Mouse (Mus musculus) right cerebral cortex, postnatal 25 days (tissue): ENCODE data around the gene Col9a3.
A peak's percentile ranks its signal among the peaks of the same experiment; 100 is the strongest.

Source experiments
- DNase-seq: peaks from one replicate; pipeline ENCODE4 v3.0.0; 2022

Gene Col9a3

DNA sequence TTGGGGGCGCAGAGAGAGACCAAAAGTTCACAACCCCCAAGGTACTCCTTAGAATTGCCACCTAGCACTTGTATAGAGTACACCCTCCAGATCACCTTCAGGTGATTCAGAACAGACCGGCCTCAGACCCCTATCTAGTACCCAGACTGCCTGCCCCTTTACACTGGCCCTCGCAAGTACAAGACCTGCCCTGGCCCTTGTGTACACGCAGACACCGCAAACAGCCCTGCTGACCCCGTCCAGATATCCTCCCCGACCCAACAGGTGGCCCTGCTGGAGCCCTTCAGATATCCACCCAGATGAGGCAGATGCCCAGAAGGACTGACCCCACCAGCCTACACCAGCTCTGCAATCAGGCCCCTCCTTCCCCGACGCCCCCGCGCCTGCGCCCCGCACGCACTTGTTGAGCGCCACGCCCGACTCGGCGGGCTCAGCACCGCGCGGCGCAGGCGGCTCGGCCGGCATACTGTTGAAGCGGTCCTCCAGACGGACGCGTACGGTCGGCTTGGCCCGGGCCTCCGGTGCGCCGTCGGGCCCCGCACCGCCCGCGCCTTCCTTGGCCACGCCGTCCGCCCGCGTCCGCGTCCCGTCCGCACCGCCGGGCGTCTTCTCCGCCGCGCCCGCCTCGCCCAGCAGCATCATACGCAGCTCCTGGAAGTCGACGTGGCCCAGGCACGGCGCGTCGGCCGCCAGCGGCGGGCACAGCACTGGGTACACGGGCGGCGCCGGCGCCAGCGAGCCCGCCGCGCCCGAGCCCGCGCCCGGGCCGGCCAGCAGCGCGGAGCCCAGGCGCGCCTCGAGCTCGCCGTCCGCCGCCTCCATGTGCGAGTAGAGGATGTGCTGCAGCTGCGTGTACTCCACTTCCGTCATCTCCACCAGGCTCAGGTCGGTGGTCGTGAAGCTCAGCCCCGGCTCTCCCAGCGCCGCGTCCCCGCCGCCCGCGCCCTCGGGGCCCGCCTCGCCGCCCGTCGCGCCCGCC lies 44.3 kb downstream of the Col9a3 start:
- no peak for DNase-seq

DNA sequence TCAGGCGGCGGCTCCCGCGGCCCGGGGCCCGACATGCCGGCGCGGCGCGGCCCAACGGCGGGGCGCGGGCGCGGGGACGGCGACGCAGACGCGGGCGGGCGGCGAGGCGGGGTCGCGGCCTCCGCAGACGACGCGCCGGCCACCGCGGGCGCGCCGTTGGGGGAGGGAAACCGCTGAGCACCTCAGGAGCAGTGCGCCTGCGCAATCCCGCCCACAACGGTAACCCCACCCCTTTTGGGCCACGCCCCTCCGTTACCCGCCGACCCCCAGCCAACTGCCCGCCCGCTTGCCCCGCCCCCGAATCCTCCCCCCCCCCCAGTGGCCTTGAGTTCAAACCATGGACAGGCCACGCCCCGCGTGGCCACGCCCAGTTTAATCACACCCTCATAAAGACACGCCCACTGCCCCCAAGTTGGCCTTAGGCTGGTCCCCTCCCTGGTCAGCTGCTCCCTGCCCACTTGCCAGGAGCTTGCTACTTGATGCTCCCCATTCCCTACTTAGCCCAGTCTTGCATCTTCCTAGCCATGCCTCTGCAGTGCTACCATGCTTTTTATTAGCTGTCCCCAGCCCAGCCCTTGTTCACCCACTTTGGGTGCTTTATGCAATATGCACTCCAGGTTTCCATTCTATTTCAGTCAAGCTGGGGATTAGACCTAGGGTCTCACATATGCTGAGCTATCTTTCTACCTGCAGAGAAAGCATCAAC lies 45.1 kb downstream of the Col9a3 start, which contains the start of gene Tcfl5:
Gene Tcfl5 (minus strand): TSS at position 154 of the 706 bp plus-strand sequence.
- no peak for DNase-seq

DNA sequence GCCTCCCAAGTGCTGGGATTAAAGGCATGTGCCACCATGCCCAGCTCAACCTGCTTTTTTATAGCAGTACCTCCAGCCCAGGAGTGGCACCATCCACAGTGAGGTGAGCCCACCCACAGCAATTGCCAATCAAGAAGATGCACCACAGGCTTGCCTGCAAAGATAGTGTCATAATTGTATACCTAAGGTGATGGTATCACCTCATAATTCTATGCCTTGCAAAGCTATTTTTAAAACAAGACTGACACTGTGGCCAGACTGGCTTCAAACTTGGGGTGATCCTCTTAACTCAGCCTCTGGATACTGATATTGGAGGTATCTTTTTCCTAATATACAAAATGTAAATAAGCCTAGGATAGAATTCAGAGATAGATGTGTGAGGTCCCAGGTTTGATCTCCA lies 46.0 kb downstream of the Col9a3 start:
- no peak for DNase-seq

DNA sequence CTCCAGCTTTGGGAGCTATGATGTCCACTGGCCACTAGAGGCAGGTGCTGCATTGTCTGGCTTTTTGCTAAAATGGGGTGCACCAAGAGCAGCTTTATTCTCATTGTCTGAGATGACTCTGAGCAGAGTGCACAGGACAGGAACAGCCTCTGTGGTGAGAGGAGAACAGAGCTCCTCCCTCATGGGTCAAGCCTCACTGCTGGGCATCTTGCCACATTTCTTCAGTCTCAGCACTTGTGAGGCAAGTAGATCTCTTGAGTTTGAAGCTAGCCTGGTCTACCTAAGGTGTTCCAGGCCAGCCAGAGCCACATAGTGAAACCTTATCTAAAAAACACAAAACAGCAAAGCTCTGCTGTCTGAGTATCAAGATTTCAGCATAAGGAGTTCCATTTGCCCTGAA lies 49.3 kb downstream of the Col9a3 start:
- no peak for DNase-seq

DNA sequence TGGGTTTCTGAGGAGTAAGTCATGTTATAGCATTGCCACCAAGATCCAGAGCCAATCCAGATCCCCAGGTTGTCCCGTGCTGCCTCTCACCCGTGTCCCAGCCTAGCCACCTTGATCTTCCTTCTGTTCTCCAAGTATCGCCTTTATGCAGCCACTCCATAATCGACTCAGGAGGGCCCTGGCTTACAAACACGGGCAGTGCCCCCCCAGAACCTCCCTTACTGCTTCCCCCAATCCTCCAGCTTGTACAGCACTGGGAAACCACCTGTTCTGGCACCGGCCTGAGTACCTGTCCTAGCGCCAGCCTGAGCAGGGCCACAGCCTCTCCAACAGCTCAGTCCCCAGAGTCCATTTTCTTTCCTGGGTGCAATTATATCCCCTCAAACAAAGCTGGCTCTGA lies 57.1 kb downstream of the Col9a3 start:
- no peak for DNase-seq

DNA sequence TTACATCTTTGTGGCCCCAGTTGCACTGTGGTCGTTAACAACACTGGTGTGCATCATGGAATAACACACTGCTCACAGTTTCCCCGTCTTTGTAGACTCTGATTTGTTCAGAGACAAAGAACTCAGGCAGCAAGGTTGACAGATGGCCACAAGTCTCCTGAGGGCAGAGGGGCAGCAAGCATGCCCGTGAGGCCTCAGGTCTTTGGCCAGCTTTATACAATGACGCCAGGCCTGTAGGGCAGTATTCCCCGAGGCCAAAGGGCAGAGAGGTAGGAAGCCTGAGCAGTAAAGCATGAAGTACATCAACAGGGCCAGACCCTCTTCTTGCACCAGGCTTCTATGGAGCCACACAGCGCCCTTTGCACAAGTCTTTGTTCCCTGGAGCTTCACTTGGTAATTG lies 57.6 kb downstream of the Col9a3 start:
- no peak for DNase-seq

DNA sequence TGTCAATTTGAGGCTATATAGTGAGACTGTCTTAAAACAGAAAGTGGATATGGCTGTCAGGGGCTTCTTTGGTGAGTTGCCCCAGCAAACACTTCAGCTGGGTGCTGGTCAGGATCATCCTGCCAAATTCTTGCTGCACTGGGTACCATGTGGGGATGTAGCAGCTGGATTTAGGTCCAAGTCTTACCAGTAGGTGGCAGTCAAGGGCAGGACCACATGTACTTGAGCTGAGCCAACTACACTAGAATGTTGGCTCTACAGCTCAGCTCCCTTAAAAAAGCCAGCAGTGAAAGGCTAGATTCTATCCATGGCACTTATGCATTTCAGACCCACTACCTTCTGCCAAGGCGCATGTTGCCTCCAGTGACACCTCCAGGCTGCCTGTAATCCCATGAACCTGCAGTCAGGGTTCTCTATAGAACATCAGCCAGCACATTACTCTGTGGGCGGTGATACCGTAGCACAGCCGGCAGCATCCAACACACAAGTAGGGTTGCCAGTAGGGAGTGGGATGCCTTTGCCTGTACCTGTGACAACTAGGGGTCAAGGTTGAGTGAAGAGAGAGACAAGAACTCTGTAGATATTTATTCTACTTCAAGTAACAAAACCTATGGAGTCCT lies 59.9 kb downstream of the Col9a3 start:
- peak; percentile 61 for DNase-seq

DNA sequence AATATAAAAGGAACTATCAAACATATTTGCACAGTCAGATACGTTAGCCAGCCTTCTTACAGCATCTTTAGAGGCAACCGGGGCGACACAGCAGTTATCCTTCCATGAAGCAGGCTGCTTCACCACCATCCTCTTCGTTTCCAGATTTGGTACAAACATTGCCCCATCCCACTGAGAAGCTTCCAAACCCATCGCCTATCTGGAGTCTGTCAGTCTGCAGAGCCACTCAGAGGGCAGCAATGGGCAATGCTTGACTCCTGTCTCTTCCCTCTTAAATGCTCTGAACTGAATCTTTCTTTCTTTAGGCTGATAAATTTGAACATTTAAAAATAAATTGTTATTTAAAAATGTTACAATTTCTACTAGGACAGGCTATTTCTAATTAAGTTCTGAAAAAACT lies 60.8 kb downstream of the Col9a3 start:
- DNase-seq = no peak

DNA sequence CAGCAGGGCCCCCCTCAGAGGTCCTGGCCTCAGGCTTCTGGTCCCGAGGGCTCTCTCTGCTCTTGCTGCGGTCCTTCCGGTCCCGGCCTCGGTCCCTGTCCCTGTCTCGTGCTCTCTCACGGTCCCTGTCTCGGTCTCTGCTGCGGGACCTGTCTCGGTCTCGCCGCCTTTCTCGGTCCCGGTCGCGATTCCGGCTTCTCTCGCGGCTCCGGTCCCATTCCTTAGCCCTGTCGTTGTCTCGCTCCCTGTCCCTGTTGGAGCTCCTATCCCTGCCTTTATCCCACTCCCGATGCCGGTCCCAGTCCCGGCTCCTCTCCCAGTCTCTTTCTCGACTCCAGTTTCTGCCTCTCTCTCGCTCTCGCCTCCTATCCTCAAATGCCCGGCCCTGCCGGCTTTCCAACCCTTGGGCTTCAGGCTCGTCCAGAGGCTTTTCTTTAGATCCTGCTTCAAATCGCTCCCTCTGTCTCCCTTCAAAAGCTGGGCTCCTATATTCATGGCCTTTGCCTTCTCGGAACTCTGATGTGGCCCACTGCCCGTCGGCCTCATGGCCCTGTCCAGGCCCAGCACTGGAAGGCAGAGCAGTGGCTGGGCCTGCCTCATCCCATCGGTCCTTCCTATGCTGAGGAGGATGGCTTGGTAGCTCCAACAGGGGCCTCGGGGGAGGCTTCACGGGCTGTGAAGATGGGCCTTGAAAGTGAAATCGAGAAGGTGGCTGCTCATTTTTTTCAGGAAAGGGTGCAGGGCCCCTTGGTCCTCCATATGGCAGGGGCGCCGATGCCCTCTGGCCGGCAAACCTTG lies 62.0 kb downstream of the Col9a3 start:
- DNase-seq = no peak

DNA sequence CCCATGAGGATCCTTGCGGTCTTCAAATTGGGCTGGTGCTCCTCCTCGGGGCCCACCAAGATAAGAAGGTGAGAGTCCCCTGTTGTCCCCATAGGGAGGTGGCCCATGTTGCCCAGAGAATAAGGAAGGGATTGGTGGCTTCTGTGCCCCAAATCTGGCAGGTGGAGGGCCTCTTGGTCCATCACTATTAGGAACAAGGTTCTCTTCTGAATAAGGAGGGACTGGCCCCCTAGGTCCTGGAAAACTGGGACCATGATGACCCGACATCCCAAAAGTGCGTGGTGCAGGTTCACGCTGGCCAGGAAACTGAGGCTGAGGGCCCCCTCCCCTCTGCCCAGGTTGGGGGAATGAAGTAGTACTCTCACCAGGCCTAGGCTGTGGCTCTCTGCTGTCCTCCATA lies 62.9 kb downstream of the Col9a3 start:
- DNase-seq = no peak

DNA sequence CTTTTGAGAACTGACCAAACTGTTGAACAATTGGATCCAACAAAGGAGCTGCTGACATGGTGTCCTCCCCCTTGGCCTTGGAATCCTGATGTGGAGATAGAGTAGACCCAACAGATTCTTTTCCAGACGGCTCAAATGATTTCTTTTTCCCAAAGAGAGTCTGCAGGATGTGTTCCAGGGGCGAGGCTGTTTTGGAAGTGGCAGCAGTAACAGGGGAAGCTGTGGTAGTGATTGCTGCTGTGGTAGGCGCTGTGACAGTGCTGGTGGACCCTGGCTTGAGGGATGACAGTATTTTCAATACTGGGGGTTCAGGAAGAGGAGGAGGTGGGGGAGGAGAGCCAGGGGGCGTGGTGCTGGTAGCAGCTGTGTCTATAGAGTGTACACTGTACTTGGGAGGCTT lies 64.4 kb downstream of the Col9a3 start:
- no peak for DNase-seq
